Mouse (Mus musculus): ENCODE results near the gene Ccndbp1.
A peak's percentile ranks its signal among the peaks of the same experiment; 100 is the strongest.
"Not testable (repeated sequence)": the region's sequence is repeated elsewhere in the genome, so short reads cannot be mapped to it uniquely, and the experiment has no call there.

The Ccndbp1 gene

GRCm38 (mm10) chr2:121004018-121004811 is 4.0 kb upstream of the Ccndbp1 start:
- DNase-seq = no peak

- DNase-seq = no peak
These were observed 1.2 kb upstream of the Ccndbp1 start for GRCm38 (mm10) chr2:121006986-121007385.

GRCm38 (mm10) chr2:121008664-121009007 is 433 bp downstream of the Ccndbp1 start:
- DNase-seq = no peak

GRCm38 (mm10) chr2:121009071-121009677 is 971 bp downstream of the Ccndbp1 start:
- DNase-seq = no peak

GRCm38 (mm10) chr2:121012676-121013075 is 4.5 kb downstream of the Ccndbp1 start:
- DNase-seq = no peak

- DNase-seq = no peak
These were observed 7.3 kb downstream of the Ccndbp1 start for GRCm38 (mm10) chr2:121015507-121015906.

- no peak for DNase-seq
These were observed 8.0 kb downstream of the Ccndbp1 start for GRCm38 (mm10) chr2:121016226-121016625.

GRCm38 (mm10) chr2:121017151-121017550 is 8.9 kb downstream of the Ccndbp1 start:
- no peak for DNase-seq

GRCm38 (mm10) chr2:121022918-121023317 is 14.7 kb downstream of the Ccndbp1 start:
- no peak for DNase-seq

GRCm38 (mm10) chr2:121036733-121037341 is 28.6 kb downstream of the Ccndbp1 start, which contains the start of gene Epb42:
Gene Epb42 (minus strand): TSS chr2:121037072.
- DNase-seq = no peak

GRCm38 (mm10) chr2:121038851-121039250 is 30.6 kb downstream of the Ccndbp1 start:
- not testable (repeated sequence) for DNase-seq

- no peak for DNase-seq
These were observed 31.2 kb downstream of the Ccndbp1 start for GRCm38 (mm10) chr2:121039382-121039781.

GRCm38 (mm10) chr2:121041098-121041497 is 32.9 kb downstream of the Ccndbp1 start:
- peak; percentile 21 for DNase-seq

GRCm38 (mm10) chr2:121045653-121046052 is 37.5 kb downstream of the Ccndbp1 start:
- no peak for DNase-seq

GRCm38 (mm10) chr2:121052176-121052575 is 44.0 kb downstream of the Ccndbp1 start:
- DNase-seq = no peak

- DNase-seq = no peak
These were observed 45.9 kb downstream of the Ccndbp1 start for GRCm38 (mm10) chr2:121054060-121054459.

GRCm38 (mm10) chr2:121055915-121056314 is 47.7 kb downstream of the Ccndbp1 start:
- DNase-seq = no peak

GRCm38 (mm10) chr2:121057997-121058396 is 49.8 kb downstream of the Ccndbp1 start:
- no peak for DNase-seq

GRCm38 (mm10) chr2:121061315-121061714 is 53.1 kb downstream of the Ccndbp1 start:
- no peak for DNase-seq
